Mouse (Mus musculus) lung, postnatal 0 days (tissue): ENCODE measurements around the gene Mn1.

ENCODE experiments used
- CTCF ChIP-seq: IDR thresholded peaks from 2 replicates; pipeline ENCODE4 v1.5.1; 2016; ENCODE audit warnings: antibody characterized with exemption, mild to moderate bottlenecking
- EP300 ChIP-seq: IDR thresholded peaks from 2 replicates; pipeline ENCODE4 v1.6.1; 2016; ENCODE audit warnings: antibody characterized with exemption, mild to moderate bottlenecking, control low read depth

DNA sequence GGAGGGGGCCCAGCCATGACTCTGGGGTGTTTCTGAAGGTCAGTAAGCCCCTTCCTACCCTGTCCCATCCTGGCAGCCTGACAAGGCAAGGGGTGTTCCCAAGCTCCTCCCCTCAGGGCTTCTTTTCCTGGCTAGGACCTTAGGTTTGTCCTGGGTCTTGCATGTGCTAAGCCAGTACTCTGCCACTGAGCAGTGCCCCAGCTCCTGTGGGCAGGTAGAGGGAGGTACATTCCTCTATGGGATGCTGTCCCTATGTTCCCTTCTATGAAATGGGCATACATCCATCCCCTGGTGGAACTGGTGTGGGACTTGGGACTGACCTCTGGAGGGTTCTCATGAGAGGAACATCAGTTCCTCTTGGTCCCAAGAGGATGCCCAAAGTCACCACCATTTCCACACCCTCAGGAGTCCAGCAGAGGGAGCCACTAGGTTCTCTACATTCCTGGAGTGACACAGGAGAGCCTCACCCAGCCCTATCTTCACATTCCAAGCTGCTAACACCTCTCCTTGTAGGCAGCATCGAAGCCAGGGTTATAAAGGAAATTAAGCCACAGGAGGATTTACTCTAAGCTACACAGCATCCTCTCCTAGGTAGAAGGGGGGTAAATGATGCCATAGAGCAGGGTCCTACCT is 7.6 kb upstream of the Mn1 start:
- peak; percentile 76 for TF ChIP-seq CTCF
- no peak for TF ChIP-seq EP300
